Mouse (Mus musculus) left cerebral cortex, postnatal 25 days (tissue): ENCODE measurements around the gene Pphln1. TPM values are rescaled to one million over a fixed set of nuclear protein-coding genes. Genes with fewer than 3 reads are reported as not detected.

Experiments
- DNase-seq, 2 experiments: peaks; one replicate each; pipeline ENCODE4 v3.0.0; 2022; ENCODE audit warnings: low spot score in 2 of 2, mixed read lengths in 1 of 2
- intact Hi-C: fragments of 180-260 bp; cut with DNase I; formaldehyde crosslinking; loops from one replicate; pipeline ENCODE4 v1.15.1; 2025
- total RNA-seq, 2 experiments: library from RNA; stranded (reverse); gene quantifications; 2 replicates each; pipeline ENCODE4 v1.2.3; 2021

Gene Pphln1
- total RNA-seq, 2 experiments from 2014 or later = 38.3 to 41.9 TPM

GRCm38 (mm10) chr15:93486066-93486465 lies 87.9 kb downstream of the Pphln1 start:
- DNase-seq = no peak
- intact Hi-C loops = no loop called here

GRCm38 (mm10) chr15:93489597-93489996 lies 91.4 kb downstream of the Pphln1 start:
- intact Hi-C loops = no loop called here
- no peak for DNase-seq

GRCm38 (mm10) chr15:93494700-93495099 lies 96.5 kb downstream of the Pphln1 start:
- no peak for DNase-seq
- intact Hi-C loops = no loop called here

- intact Hi-C loops = no loop called here
- no peak for DNase-seq
Observed at GRCm38 (mm10) chr15:93499866-93500265, 101.7 kb downstream of the Pphln1 start.

- intact Hi-C loops = no loop called here
- DNase-seq = no peak
Observed at GRCm38 (mm10) chr15:93502703-93503102, 104.6 kb downstream of the Pphln1 start.

GRCm38 (mm10) chr15:93503201-93503745 lies 105.1 kb downstream of the Pphln1 start:
- intact Hi-C loops = no loop called here
- DNase-seq = no peak

GRCm38 (mm10) chr15:93504808-93505207 lies 106.7 kb downstream of the Pphln1 start:
- intact Hi-C loops = no loop called here
- peak in 1 of 2 experiments; percentile 64 for DNase-seq

- intact Hi-C loops = loop anchor here (10.0 kb wide), 1 partner anchor 314 kb away; no protein-coding TSS in a partner anchor
- DNase-seq = no peak
Observed at GRCm38 (mm10) chr15:93510690-93511336, 112.7 kb downstream of the Pphln1 start.

- intact Hi-C loops = loop anchor here (10.0 kb wide), 1 partner anchor 312 kb away; no protein-coding TSS in a partner anchor
- no peak for DNase-seq
Observed at GRCm38 (mm10) chr15:93512437-93512836, 114.3 kb downstream of the Pphln1 start.

GRCm38 (mm10) chr15:93513939-93514341 lies 115.8 kb downstream of the Pphln1 start:
- DNase-seq = no peak
- intact Hi-C loops = loop anchor here (10.0 kb wide), 1 partner anchor 311 kb away; no protein-coding TSS in a partner anchor

- no peak for DNase-seq
- intact Hi-C loops = loop anchor here (10.0 kb wide), 1 partner anchor 309 kb away; no protein-coding TSS in a partner anchor
Observed at GRCm38 (mm10) chr15:93515316-93515715, 117.2 kb downstream of the Pphln1 start.

GRCm38 (mm10) chr15:93517022-93517565 lies 118.9 kb downstream of the Pphln1 start:
- DNase-seq = no peak
- intact Hi-C loops = loop anchor here (10.0 kb wide), 1 partner anchor 308 kb away; no protein-coding TSS in a partner anchor

GRCm38 (mm10) chr15:93518143-93518902 lies 120.2 kb downstream of the Pphln1 start:
- intact Hi-C loops = loop anchor here (2.0 to 10.0 kb wide), 3 partner anchors 58 to 694 kb away; no protein-coding TSS in a partner anchor
- DNase-seq = no peak

GRCm38 (mm10) chr15:93518941-93519835 lies 121.0 kb downstream of the Pphln1 start:
- intact Hi-C loops = loop anchor here (2.0 to 10.0 kb wide), 3 partner anchors 58 to 694 kb away; no protein-coding TSS in a partner anchor
- peak; percentile 62 to 77 for DNase-seq

- peak in 1 of 2 experiments; percentile 55 for DNase-seq
- intact Hi-C loops = loop anchor here (2.0 to 10.0 kb wide), 3 partner anchors 57 to 693 kb away; no protein-coding TSS in a partner anchor
Observed at GRCm38 (mm10) chr15:93519836-93520826, 122.0 kb downstream of the Pphln1 start.

- intact Hi-C loops = no loop called here
- DNase-seq = no peak
Observed at GRCm38 (mm10) chr15:93521088-93521786, 123.1 kb downstream of the Pphln1 start.

- intact Hi-C loops = no loop called here
- DNase-seq = no peak
Observed at GRCm38 (mm10) chr15:93521787-93522180, 123.6 kb downstream of the Pphln1 start.
